Mouse (Mus musculus) CH12.LX (cell line): ENCODE data around the gene Kcnk6.
"Not testable (repeated sequence)": the region's sequence is repeated elsewhere in the genome, so short reads cannot be mapped to it uniquely, and the experiment has no call there.

Experiments used
- CHD1 ChIP-seq: IDR thresholded peaks from 2 replicates; pipeline ENCODE4 v1.6.1; 2012; ENCODE audit warnings: low read depth, low read length, improper control_type of control experiment, inconsistent platforms
- CTCF ChIP-seq, 2 experiments: IDR thresholded peaks in 1 of 2; conservative IDR thresholded peaks in 1 of 2; 2 replicates each; pipeline ENCODE4 v1.5.1; 2011 to 2012; ENCODE audit warnings: low read depth in 2 of 2, low read length in 2 of 2, improper control_type of control experiment in 1 of 2, inconsistent platforms in 1 of 2, mild to moderate bottlenecking in 1 of 2, moderate library complexity in 1 of 2
- EP300 ChIP-seq: IDR thresholded peaks from 2 replicates; pipeline ENCODE4 v1.6.1; 2011; ENCODE audit warnings: low read length, improper control_type of control experiment
- JUND ChIP-seq: conservative IDR thresholded peaks from 2 replicates; pipeline ENCODE4 v1.6.1; 2011; ENCODE audit warnings: low read depth, low read length, improper control_type of control experiment
- KAT2A ChIP-seq: IDR thresholded peaks from 2 replicates; pipeline ENCODE4 v1.6.1; 2012; ENCODE audit warnings: low read length, improper control_type of control experiment, inconsistent platforms; ENCODE audit not compliant: insufficient replicate concordance
- MAZ ChIP-seq: IDR thresholded peaks from 2 replicates; pipeline ENCODE4 v1.6.1; 2012; ENCODE audit warnings: low read depth, mild to moderate bottlenecking, inconsistent platforms, low read length, improper control_type of control experiment, moderate library complexity
- MEF2A ChIP-seq: IDR thresholded peaks from 2 replicates; pipeline ENCODE4 v1.6.1; 2014; ENCODE audit warnings: low read depth, mild to moderate bottlenecking, inconsistent platforms, low read length, improper control_type of control experiment, borderline replicate concordance
- POLR2A ChIP-seq: IDR thresholded peaks from 2 replicates; pipeline ENCODE4 v1.6.1; 2011; ENCODE audit warnings: low read depth, mild to moderate bottlenecking, improper control_type of control experiment, low read length
- SIN3A ChIP-seq: IDR thresholded peaks from 2 replicates; pipeline ENCODE4 v1.6.1; 2012; ENCODE audit warnings: low read length, improper control_type of control experiment, inconsistent platforms
- TCF12 ChIP-seq: IDR thresholded peaks from 2 replicates; pipeline ENCODE4 v1.6.1; 2014; ENCODE audit warnings: low read depth, mild to moderate bottlenecking, inconsistent platforms, low read length, improper control_type of control experiment
- ZNF384 ChIP-seq: IDR thresholded peaks from 2 replicates; pipeline ENCODE4 v1.6.1; 2012; ENCODE audit warnings: low read depth, low read length, improper control_type of control experiment, inconsistent platforms

DNA sequence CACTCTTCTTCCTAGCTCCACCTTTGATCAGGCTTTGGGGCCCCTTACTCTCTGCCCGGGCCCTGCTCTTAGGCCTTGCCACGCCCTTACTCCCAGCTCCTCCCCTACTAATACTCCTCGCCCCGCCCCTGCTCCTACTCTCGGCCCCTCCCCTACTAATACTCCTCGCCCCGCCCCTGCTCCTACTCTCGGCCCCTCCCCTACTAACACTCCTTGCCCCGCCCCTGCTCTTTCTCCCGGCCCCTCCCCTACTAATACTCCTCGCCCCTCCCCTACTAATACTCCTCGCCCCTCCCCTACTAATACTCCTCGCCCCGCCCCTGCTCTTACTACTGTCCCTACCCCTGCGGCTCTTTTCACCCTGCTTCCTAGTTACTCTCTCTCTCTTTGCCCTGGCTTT lies 21.3 kb downstream of the Kcnk6 start:
- TF ChIP-seq CTCF (conservative IDR thresholded peaks at IDR 0.05 in 1 of 2, IDR thresholded peaks at IDR 0.05 in 1 of 2; ENCODE audit: low read depth in 2 of 2, low read length in 2 of 2); ZNF384; MEF2A; JUND; EP300; KAT2A; MAZ; POLR2A; TCF12; CHD1; SIN3A: not testable (repeated sequence)
